Mouse (Mus musculus): ENCODE data around the gene Grip1.

DNA sequence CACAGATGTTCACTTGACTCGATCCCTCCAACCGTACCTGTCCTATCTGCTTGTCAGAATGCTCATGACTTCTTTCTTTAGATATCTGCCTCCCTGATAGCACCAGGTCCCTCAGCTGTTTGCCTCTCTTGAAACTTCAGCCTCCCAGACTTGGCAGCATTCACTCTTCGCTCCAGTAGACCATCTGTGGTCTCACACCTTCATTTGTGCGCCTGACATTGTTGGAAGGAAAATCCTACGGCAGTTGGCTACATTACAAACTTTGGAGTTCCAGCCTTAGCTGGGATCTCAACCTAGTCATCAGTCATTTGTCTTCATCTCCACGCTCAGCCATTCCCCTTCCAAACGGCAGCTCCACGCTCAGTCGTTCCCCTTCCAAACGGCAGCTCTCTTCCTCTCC is 253.4 kb downstream of the Grip1 start:
- TF ChIP-seq CTCF (IDR thresholded peaks at IDR 0.05; ENCODE audit: low read depth) (no peak), EP300 (IDR thresholded peaks at IDR 0.05; ENCODE audit: low read depth) (no peak)

All from liver, postnatal 0 days (tissue).